Mouse (Mus musculus): Measurements from ENCODE around the gene Phkg2.
"Not testable (repeated sequence)": the region's sequence is repeated elsewhere in the genome, so short reads cannot be mapped to it uniquely, and the experiment has no call there.

Phkg2 gene

GRCm38 (mm10) chr7:127604256-127604655 is 31.1 kb downstream of the Phkg2 start:
- no peak for DNase-seq (ENCODE audit: low read depth)

GRCm38 (mm10) chr7:127607150-127607549 is 34.0 kb downstream of the Phkg2 start:
- no peak for DNase-seq (ENCODE audit: low read depth)

GRCm38 (mm10) chr7:127611011-127611410 is 37.9 kb downstream of the Phkg2 start:
- DNase-seq (ENCODE audit: low read depth) = no peak

GRCm38 (mm10) chr7:127611561-127611960 is 38.4 kb downstream of the Phkg2 start:
- DNase-seq (ENCODE audit: low read depth) = no peak

- DNase-seq (ENCODE audit: low read depth) = no peak
Measured at GRCm38 (mm10) chr7:127613501-127613900, 40.4 kb downstream of the Phkg2 start.

- DNase-seq (ENCODE audit: low read depth) = no peak
Measured at GRCm38 (mm10) chr7:127614091-127614490, 41.0 kb downstream of the Phkg2 start.

GRCm38 (mm10) chr7:127614511-127614890 is 41.4 kb downstream of the Phkg2 start:
- DNase-seq (ENCODE audit: low read depth) = no peak

- DNase-seq (ENCODE audit: low read depth) = peak; percentile 69
Measured at GRCm38 (mm10) chr7:127614891-127615843, 42.0 kb downstream of the Phkg2 start, which contains the start of gene Zfp629. Gene Zfp629 (minus strand): TSS chr7:127615797.

- no peak for DNase-seq (ENCODE audit: low read depth)
Measured at GRCm38 (mm10) chr7:127616336-127616735, 43.2 kb downstream of the Phkg2 start.

GRCm38 (mm10) chr7:127616881-127617280 is 43.7 kb downstream of the Phkg2 start:
- no peak for DNase-seq (ENCODE audit: low read depth)

- DNase-seq (ENCODE audit: low read depth) = no peak
Measured at GRCm38 (mm10) chr7:127617962-127618361, 44.8 kb downstream of the Phkg2 start.

- not testable (repeated sequence) for DNase-seq (ENCODE audit: low read depth)
Measured at GRCm38 (mm10) chr7:127618402-127618801, 45.3 kb downstream of the Phkg2 start.

- DNase-seq (ENCODE audit: low read depth) = no peak
Measured at GRCm38 (mm10) chr7:127626039-127626438, 52.9 kb downstream of the Phkg2 start.

- DNase-seq (ENCODE audit: low read depth) = no peak
Measured at GRCm38 (mm10) chr7:127626471-127626870, 53.3 kb downstream of the Phkg2 start.

GRCm38 (mm10) chr7:127628646-127629045 is 55.5 kb downstream of the Phkg2 start:
- DNase-seq (ENCODE audit: low read depth) = no peak

GRCm38 (mm10) chr7:127631416-127631815 is 58.3 kb downstream of the Phkg2 start:
- DNase-seq (ENCODE audit: low read depth) = no peak
